Mouse (Mus musculus) hindbrain, embryonic 10.5 days (tissue): ENCODE results near the gene Hipk2. TPM values are rescaled to one million over a fixed set of nuclear protein-coding genes. Genes with fewer than 3 reads are reported as not detected.

Experiments
- DNase-seq: peaks from one replicate; pipeline ENCODE4 v3.0.0-alpha.2; 2017; ENCODE audit warnings: low spot score
- H3K27ac ChIP-seq: fragments of 300-500 bp; sonication (generic); 2 replicates; pipeline ENCODE4 v1.5.1; 2016; ENCODE audit warnings: mild to moderate bottlenecking, moderate library complexity
- H3K27me3 ChIP-seq: fragments of 300-500 bp; sonication (generic); 2 replicates; pipeline ENCODE4 v1.6.1; 2016; ENCODE audit warnings: mild to moderate bottlenecking; ENCODE audit not compliant: poor library complexity, insufficient read depth, severe bottlenecking
- H3K36me3 ChIP-seq: fragments of 300-500 bp; sonication (generic); 2 replicates; pipeline ENCODE4 v1.6.1; 2016; ENCODE audit warnings: mild to moderate bottlenecking, moderate library complexity
- H3K4me1 ChIP-seq: fragments of 300-500 bp; sonication (generic); replicated peaks from 2 replicates; pipeline ENCODE4 v1.6.1; 2016; ENCODE audit warnings: mild to moderate bottlenecking
- H3K4me3 ChIP-seq: fragments of 300-500 bp; sonication (generic); 2 replicates; pipeline ENCODE4 v1.5.1; 2016; ENCODE audit warnings: mild to moderate bottlenecking, moderate library complexity
- H3K9me3 ChIP-seq: fragments of 300-500 bp; sonication (generic); 2 replicates; pipeline ENCODE4 v1.6.1; 2016; ENCODE audit warnings: mild to moderate bottlenecking, moderate library complexity
- WGBS: fragments of 180-500 bp; shearing (Covaris S2); methylation state at CpG from one replicate; pipeline ENCODE4 v1.1.7; 2016; 5-methylcytosine and 5-hydroxymethylcytosine counted together
- polyA plus RNA-seq: library from polyadenylated mRNA; unstranded; fragments of >200 nt; fragmentation: Nextera tagmentation; extraction: Ambion mirVana; gene quantifications from 2 replicates; pipeline ENCODE4 v1.2.1, GENCODE M21; 2016

Hipk2 gene
- polyA plus RNA-seq, 1 experiment from 2014 or later = 29.6 TPM

GRCm38 (mm10) chr6:38900073-38900472, 24.1 kb upstream of the Hipk2 start:
- WGBS = 94% methylated on average over 4 of the region's 4 CpGs
- Histone ChIP-seq H3K4me3 (no peak overlapping the region), H3K27me3 (no peaks in the 10 kb centered on the region), H3K9me3 (no peaks in the 10 kb centered on the region), H3K27ac (no peak overlapping the region), H3K36me3 (no peaks in the 10 kb centered on the region), H3K4me1 (peaks cover 12% of the 10 kb centered on the region)
- no peak for DNase-seq

GRCm38 (mm10) chr6:38893615-38894014, 17.6 kb upstream of the Hipk2 start:
- DNase-seq = no peak
- no peak overlapping the region for H3K4me3 ChIP-seq
- WGBS = 68% methylated on average over 3 of the region's 3 CpGs

GRCm38 (mm10) chr6:38892017-38892416, 16.1 kb upstream of the Hipk2 start:
- Histone ChIP-seq H3K36me3 (no peaks in the 10 kb centered on the region), H3K4me1 (peaks cover 12% of the 10 kb centered on the region), H3K27ac (no peak overlapping the region), H3K4me3 (no peak overlapping the region), H3K27me3 (no peaks in the 10 kb centered on the region), H3K9me3 (no peaks in the 10 kb centered on the region)
- no peak for DNase-seq
- 81% methylated on average over 2 of the region's 2 CpGs for WGBS

More at GRCm38 (mm10) chr6:38893615-38894014, 17.6 kb upstream of the Hipk2 start:
- Histone ChIP-seq H3K4me1 (peaks cover 12% of the 10 kb centered on the region), H3K27me3 (no peaks in the 10 kb centered on the region), H3K36me3 (no peaks in the 10 kb centered on the region), H3K9me3 (no peaks in the 10 kb centered on the region), H3K27ac (no peak overlapping the region)

GRCm38 (mm10) chr6:38889156-38889555, 13.2 kb upstream of the Hipk2 start:
- no peak for DNase-seq
- H3K9me3 ChIP-seq = no peaks in the 10 kb centered on the region
- no peak overlapping the region for H3K4me3 ChIP-seq
- no peaks in the 10 kb centered on the region for H3K36me3 ChIP-seq
- no peak overlapping the region for H3K27ac ChIP-seq
- H3K27me3 ChIP-seq = no peaks in the 10 kb centered on the region
- WGBS = 80% methylated on average over 6 of the region's 6 CpGs
- peaks cover 7% of the 10 kb centered on the region for H3K4me1 ChIP-seq

GRCm38 (mm10) chr6:38887436-38887835, 11.5 kb upstream of the Hipk2 start:
- no peaks in the 10 kb centered on the region for H3K9me3 ChIP-seq
- no peak overlapping the region for H3K4me3 ChIP-seq
- WGBS = 82% methylated on average over 4 of the region's 4 CpGs
- no peaks in the 10 kb centered on the region for H3K36me3 ChIP-seq
- H3K27me3 ChIP-seq = no peaks in the 10 kb centered on the region
- H3K4me1 ChIP-seq = peaks cover 11% of the 10 kb centered on the region
- no peak overlapping the region for H3K27ac ChIP-seq
- DNase-seq = no peak

GRCm38 (mm10) chr6:38885132-38885531, 9.2 kb upstream of the Hipk2 start:
- WGBS = 75% methylated on average over 1 of the region's 1 CpGs
- 0 out of 2 replicates have a peak, but pooled peaks cover 3% of the 10 kb centered on the region for H3K27me3 ChIP-seq
- no peaks in the 10 kb centered on the region for H3K9me3 ChIP-seq
- no peak overlapping the region for H3K4me3 ChIP-seq
- peaks cover 11% of the 10 kb centered on the region for H3K4me1 ChIP-seq
- no peak for DNase-seq
- H3K36me3 ChIP-seq = no peaks in the 10 kb centered on the region
- H3K27ac ChIP-seq = no peak overlapping the region

GRCm38 (mm10) chr6:38884482-38884881, 8.5 kb upstream of the Hipk2 start:
- H3K4me3 ChIP-seq = no peak overlapping the region
- H3K4me1 ChIP-seq = peaks cover 11% of the 10 kb centered on the region
- 0 out of 2 replicates have a peak, but pooled peaks cover 3% of the 10 kb centered on the region for H3K27me3 ChIP-seq
- no peak for DNase-seq
- H3K9me3 ChIP-seq = no peaks in the 10 kb centered on the region
- WGBS = 73% methylated on average over 3 of the region's 3 CpGs
- no peak overlapping the region for H3K27ac ChIP-seq
- no peaks in the 10 kb centered on the region for H3K36me3 ChIP-seq

GRCm38 (mm10) chr6:38882728-38883171, 6.8 kb upstream of the Hipk2 start:
- Histone ChIP-seq H3K9me3 (no peaks in the 10 kb centered on the region), H3K36me3 (no peaks in the 10 kb centered on the region), H3K27me3 (peaks cover 17% of the 10 kb centered on the region), H3K27ac (no peak overlapping the region), H3K4me1 (peaks cover 8% of the 10 kb centered on the region), H3K4me3 (no peak overlapping the region)
- WGBS = 75% methylated on average over 6 of the region's 6 CpGs
- DNase-seq = no peak

GRCm38 (mm10) chr6:38881975-38882374, 6.0 kb upstream of the Hipk2 start:
- Histone ChIP-seq H3K4me3 (no peak overlapping the region), H3K27me3 (peaks cover 19% of the 10 kb centered on the region), H3K36me3 (no peaks in the 10 kb centered on the region), H3K27ac (no peak overlapping the region), H3K9me3 (no peaks in the 10 kb centered on the region), H3K4me1 (peaks cover 6% of the 10 kb centered on the region; the same call in 1 of the 2 replicates)
- DNase-seq = no peak
- 74% methylated on average over 6 of the region's 6 CpGs for WGBS

GRCm38 (mm10) chr6:38881468-38881867, 5.5 kb upstream of the Hipk2 start:
- DNase-seq = no peak
- Histone ChIP-seq H3K4me1 (peaks cover 11% of the 10 kb centered on the region; the same call in 1 of the 2 replicates), H3K4me3 (no peak overlapping the region), H3K36me3 (no peaks in the 10 kb centered on the region), H3K27ac (no peak overlapping the region), H3K27me3 (peaks cover 19% of the 10 kb centered on the region), H3K9me3 (no peaks in the 10 kb centered on the region)
- whole genome bisulfite sequencing = 67% methylated on average over 2 of the region's 2 CpGs

GRCm38 (mm10) chr6:38877674-38878073, 1.7 kb upstream of the Hipk2 start:
- 87% methylated on average over 2 of the region's 2 CpGs for WGBS
- Histone ChIP-seq H3K4me1 (peaks cover 24% of the 10 kb centered on the region), H3K27ac (no peak overlapping the region), H3K4me3 (no peak overlapping the region), H3K9me3 (no peaks in the 10 kb centered on the region), H3K27me3 (peaks cover 19% of the 10 kb centered on the region), H3K36me3 (no peaks in the 10 kb centered on the region)
- no peak for DNase-seq

- Histone ChIP-seq H3K4me3 (peak within 1 kb of the TSS; percentile 100), H3K36me3 (no peaks in the 10 kb centered on the region), H3K27me3 (peaks cover 16% of the 10 kb centered on the region), H3K9me3 (no peaks in the 10 kb centered on the region), H3K27ac (peak within 1 kb of the TSS; percentile 100), H3K4me1 (peaks cover 46% of the 10 kb centered on the region)
- under 1% methylated on average over 75 of the region's 77 CpGs for WGBS
- DNase-seq = peak; percentile 72
Observed at GRCm38 (mm10) chr6:38875258-38876070, 501 bp downstream of the Hipk2 start, which contains the start of gene Tbxas1. Gene Tbxas1, plus strand, starts transcription at chr6:38875404.

GRCm38 (mm10) chr6:38874565-38875257, 1.3 kb downstream of the Hipk2 start:
- Histone ChIP-seq H3K36me3 (no peaks in the 10 kb centered on the region), H3K4me3 (peak overlapping the region; percentile 100), H3K27me3 (peaks cover 16% of the 10 kb centered on the region), H3K4me1 (peaks cover 54% of the 10 kb centered on the region), H3K27ac (peak overlapping the region; percentile 100), H3K9me3 (no peaks in the 10 kb centered on the region)
- under 1% methylated on average over 23 of the region's 23 CpGs for WGBS
- DNase-seq = peak; percentile 49
